Mouse (Mus musculus): Measurements from ENCODE around the gene Ndufs7.

The Ndufs7 gene

GRCm38 (mm10) chr10:80262776-80263365 lies 13.9 kb downstream of the Ndufs7 start:
- no peak for DNase-seq

DNA sequence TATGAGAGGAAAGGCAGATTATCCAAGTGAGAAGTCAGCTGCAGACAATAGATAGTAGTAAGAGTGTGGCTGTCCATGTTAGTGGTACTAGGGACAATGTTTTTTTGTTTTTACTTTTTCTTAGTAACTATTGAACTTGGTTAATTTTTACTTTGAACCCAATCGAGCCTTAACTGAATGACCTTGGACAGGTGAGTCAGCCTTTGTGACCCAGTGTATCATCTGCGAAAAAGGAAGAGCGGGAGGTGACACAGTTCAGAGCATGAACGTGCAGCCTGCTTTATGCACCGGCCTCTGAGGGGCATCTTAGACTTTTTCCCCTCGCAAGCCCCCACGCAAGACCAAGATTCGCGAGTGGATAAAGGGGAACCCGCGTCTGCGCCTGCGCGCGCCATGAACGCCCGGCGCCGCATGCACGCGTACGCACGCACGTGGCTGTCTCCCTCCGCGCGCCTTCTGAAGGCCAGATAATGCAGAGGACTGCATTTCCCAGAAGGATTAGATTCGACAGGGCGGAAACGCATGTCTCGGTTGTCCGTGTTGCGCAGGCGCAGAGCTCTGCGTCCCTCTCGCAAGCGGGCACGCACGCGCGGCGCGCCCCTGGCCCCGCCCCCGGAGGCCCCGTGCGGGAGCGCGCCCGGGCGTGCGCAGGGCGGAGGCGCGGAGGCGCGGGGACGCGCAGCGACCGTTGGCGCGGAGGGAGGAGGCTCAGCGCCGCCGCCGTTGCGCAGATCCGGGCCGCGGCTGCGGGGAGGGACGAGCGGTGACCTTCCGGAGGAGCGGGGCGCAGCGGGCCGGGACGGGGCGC lies 15.6 kb downstream of the Ndufs7 start:
- DNase-seq = peak; percentile 98

- DNase-seq = no peak
Observed at GRCm38 (mm10) chr10:80265149-80265486, 16.2 kb downstream of the Ndufs7 start.

DNA sequence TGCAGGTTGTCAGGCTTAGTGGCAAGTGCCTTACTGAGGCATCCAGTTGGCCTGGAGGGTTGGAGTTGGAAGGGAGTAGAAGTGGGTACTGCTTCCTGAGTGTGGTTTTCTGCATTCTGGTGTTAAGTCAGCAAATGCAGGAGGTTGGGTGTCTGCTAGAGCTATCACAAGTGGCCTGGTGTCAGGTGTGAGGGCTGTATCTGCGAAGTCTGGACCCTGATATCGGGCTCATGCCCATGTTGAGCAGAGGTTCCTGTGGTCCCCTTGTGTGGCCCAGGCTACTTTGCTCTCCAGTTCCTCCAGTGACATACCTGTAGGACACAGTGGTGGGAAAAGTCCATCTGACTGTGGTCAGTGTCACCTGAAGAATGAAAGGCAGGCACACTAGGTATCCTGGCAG lies 21.2 kb downstream of the Ndufs7 start:
- no peak for DNase-seq

- no peak for DNase-seq
Observed at GRCm38 (mm10) chr10:80270734-80271181, 21.8 kb downstream of the Ndufs7 start.

- no peak for DNase-seq
Observed at GRCm38 (mm10) chr10:80271186-80271843, 22.4 kb downstream of the Ndufs7 start.

- no peak for DNase-seq
Observed at GRCm38 (mm10) chr10:80271870-80272585, 23.1 kb downstream of the Ndufs7 start.

DNA sequence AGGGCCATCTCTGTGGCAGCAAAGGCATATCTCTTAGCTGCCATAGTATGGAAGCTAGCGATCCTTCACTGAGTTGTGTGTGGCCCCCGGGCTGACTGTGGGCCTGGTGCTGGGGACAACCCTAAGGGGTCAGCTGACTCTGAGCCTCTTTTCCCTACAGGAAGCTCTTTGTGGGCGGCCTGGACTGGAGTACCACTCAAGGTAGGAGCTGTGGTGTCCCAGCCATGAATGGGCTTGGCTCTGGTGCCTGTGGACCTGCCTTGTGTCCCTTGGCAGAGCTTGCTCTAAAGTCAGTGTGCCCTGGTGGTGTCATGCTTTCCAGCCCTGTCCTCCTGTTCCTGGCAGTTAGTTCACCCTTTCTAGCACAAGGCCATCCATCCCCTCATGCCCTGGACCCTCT lies 24.9 kb downstream of the Ndufs7 start:
- DNase-seq = no peak

GRCm38 (mm10) chr10:80276238-80276637 lies 27.3 kb downstream of the Ndufs7 start:
- DNase-seq = no peak

- no peak for DNase-seq
Observed at GRCm38 (mm10) chr10:80278390-80278789, 29.5 kb downstream of the Ndufs7 start.

DNA sequence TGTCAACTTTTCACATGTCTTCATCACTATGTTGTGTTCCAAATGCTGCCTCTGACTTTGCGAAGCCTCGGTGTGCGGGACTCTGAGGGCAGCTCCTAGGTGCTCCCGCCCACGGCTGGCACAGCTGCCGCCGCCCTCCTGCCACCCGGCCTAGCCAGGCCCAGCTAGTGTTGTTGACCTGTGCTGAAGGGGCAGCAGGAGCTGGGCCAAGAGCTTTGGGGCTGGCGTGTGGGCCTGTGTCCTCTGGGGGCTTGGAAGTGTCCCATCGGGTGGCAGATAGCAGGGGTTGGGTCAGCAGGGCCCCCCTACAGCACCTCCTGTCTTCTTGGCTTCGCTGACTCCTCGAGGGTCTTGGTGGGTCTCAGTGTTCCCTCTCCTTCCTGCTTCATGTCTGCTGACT lies 30.4 kb downstream of the Ndufs7 start:
- no peak for DNase-seq

DNA sequence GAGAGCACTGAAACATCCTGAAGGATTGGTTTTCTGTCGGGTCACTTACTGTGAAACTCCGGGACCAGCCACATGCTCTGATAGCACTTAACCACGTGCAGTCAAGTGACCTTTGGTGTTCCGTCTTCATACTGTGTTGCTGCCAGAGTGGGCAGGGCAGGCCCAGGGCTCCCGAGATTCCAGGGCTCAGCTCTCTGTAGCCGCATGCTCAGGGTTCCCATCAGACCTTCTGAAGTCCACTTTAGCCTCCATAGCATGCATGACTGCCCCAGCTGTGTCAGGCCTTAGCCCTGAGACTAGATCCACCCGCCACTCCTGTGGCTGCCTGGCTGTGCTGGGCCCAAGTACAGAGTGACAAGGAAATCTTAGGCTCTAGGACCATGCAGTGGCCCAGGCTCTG lies 32.4 kb downstream of the Ndufs7 start:
- DNase-seq = no peak

DNA sequence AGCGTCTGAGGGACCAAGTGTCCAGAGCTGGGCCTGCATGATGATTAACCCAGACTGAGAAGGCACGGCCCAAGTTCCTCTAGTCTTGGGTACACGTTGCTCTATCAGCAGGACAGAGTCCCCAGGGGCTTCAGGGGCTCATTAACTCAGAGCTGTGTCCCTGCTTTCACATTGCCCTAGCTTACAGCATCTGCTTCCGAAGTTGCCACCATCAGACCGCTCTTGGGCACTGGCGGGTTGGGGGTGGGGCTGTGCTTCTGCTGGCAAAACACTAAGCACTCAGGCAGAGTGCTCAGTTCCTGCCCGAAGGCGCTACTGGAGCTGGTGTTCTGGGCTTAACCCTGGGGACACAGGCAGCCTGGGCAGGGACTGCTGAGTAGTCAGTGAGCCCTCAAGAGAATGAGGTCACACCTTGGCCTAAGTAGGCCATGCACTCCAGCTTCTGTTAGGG lies 33.0 kb downstream of the Ndufs7 start:
- no peak for DNase-seq

DNA sequence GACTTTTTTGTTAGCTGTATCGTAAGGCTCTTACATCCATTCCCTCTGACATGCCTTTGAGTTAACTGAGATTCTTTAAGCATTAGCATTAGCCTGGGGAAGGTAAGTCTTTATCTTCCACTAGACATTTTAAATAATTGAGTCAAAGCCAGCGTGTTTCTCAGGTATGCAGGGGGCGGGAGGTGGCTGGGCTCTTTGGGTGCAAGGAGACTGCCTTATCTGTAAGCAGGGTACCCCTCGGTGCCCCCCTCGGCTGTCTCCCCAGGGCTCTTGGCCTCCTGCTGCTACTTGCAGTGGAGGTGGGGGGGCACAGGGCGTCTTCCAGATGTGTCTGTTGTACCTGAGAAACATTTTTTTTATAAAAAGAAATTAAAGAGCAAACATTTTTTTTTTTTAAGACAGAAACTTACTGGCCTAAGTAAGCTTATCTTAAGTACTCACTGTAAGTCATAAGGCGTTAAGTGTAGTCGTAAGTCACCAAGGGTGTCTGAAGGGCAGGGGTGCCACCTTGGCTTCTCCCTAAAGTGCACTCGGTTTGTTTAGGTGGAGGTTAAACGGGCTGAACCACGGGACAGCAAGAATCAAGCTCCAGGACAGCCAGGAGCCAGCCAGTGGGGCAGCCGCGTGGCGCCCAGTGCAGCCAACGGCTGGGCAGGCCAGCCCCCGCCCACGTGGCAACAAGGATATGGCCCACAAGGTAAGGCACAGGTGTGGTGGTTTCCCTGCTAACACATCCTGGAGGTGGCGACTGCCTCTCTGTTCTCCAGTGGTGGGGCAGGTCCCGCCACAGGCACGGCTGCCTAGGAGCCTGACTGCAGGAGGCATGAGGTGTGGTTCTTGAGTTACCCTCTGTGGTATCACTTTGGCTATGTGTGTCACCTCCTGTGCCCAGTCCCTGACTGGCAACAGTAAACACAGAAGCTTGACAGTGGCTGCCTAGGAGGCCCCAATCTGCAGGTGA lies 33.8 kb downstream of the Ndufs7 start:
- no peak for DNase-seq

GRCm38 (mm10) chr10:80285222-80286070 lies 36.5 kb downstream of the Ndufs7 start:
- no peak for DNase-seq

DNA sequence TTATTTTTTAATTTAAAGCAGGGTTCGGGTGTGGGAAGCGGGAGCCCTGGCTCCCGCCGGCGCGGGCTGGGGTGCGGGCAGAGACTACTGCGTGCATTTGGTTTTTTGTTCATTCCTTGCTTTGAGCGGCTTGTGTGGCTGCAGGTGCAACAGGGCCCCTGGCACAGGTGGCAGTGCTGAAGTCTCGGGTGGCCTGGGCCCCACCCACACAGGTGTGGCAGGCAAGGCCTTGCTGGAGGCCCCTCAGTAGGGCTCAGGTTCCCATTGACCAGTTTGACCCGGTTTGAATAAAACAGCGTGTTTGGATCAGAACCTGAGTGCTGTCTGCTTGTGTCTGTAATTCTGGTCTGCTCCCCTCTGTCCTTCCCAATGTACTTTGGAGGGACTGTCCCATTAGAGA lies 39.2 kb downstream of the Ndufs7 start:
- no peak for DNase-seq

GRCm38 (mm10) chr10:80288657-80289056 lies 39.7 kb downstream of the Ndufs7 start:
- no peak for DNase-seq

DNA sequence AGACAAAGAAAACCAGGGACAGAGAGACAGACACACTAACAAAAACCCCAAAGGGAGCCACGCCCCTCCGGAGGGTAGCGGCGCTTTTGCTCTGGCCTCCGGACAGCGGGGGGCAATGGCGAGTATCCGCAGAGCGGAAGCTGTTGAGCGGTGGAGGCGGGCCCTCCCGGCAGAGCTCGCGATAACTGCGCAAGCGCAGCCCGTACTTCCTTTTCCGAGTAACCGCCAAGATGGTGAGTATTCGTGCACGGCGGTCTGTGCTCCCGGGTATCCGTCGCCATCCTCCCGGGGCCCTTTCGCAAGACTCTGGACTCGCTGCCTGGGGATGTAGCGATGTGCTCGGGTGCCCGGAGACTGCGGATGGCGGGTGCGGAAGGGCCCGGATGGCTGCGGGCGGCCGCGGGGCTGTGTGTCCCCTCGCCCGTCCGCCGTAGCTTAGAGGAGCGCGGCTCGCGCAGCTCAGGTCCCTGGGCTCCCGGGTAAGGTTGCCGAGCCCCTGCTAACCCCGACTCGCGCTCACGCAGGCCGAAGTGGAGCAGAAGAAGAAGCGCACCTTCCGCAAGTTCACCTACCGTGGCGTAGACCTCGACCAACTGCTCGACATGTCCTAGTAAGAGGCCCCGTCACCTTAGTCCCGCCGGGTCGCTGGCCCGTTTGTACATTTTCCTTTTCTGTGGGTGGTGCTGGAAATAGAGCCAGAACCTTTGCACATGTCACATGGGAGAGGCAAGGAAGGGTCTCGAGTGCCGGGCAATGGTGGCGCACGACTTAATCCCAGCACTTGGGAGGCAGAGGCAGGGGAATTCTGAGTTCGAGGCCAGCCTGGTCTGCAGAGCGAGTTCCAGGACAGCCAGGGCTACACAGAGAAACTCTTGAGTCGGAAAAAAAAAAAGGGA lies 43.6 kb downstream of the Ndufs7 start, which contains the start of gene Rps15:
Gene Rps15, plus strand, starts transcription at position 203 of the 896 bp plus-strand sequence.
- DNase-seq = peak; percentile 90 to 93

DNA sequence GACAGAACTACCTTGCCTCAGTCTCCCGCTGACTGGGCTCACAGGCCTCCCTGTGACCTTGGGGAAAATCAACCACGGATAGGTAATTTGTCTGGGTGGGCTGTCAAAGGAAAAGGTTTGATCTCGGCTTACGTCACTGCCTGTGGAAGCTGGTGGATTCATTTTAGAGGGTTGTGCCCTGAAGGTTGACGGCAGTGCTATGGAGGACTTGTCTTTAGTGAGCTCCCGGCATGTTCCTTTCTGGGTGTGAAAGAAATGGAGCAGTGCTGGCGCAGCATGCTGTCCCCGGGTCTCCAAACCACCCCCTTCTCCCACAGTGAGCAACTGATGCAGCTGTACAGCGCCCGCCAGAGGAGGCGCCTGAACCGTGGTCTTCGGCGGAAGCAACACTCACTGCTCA lies 44.4 kb downstream of the Ndufs7 start:
- no peak for DNase-seq

GRCm38 (mm10) chr10:80294311-80294710 lies 45.4 kb downstream of the Ndufs7 start:
- no peak for DNase-seq

Measured in spleen, adult 18-20 months (tissue).